Mouse (Mus musculus): ENCODE data around the gene Ush2a. TPM values are rescaled to one million over a fixed set of nuclear protein-coding genes. Genes with fewer than 3 reads are reported as not detected.
A peak's percentile ranks its signal among the peaks of the same experiment; 100 is the strongest.

Gene Ush2a
- polyA plus RNA-seq, 1 experiment from 2014 or later = 0.12 TPM

DNA sequence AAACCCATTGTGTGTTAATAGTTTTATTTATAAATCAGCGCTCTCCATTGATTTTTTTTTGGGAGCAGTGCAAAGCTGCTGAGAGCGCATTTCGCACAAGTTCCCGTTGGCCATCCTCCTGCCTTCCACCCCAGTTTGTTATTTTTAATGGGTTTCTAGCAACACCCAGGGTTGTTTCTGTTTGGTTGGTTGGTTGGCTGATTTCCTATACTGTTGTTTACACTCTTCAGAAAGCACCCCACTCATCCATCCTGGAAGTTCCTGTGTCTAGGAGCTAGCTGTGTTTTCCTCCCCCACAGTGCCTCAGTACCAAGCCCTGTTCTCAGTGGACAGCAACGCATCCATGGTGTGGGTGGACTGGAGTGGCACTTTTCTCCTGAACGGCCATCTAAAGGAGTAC lies 689.3 kb downstream of the Ush2a start:
- no peaks in the 10 kb centered on the region for H3K9me3 ChIP-seq (ENCODE audit: control insufficient read depth, low read length)
- H3K36me3 ChIP-seq (ENCODE audit: control insufficient read depth, insufficient read depth, low read length) = no peaks in the 10 kb centered on the region
- no peaks in the 10 kb centered on the region for H3K4me1 ChIP-seq (replicated peaks; ENCODE audit: control insufficient read depth, insufficient read depth, low read length)
- H3K4me2 ChIP-seq (ENCODE audit: low read depth, low read length, severe bottlenecking) = no peak overlapping the region
- H3K4me3 ChIP-seq (ENCODE audit: low read depth, low read length) = no peak overlapping the region
- ATAC-seq (replicated peaks; ENCODE audit: low FRiP score) (no peak), DNase-seq (ENCODE audit: low spot score) (no peak)
- WGBS = 90% methylated on average over 6 of the region's 6 CpGs
- no peaks in the 10 kb centered on the region for H3K27me3 ChIP-seq (ENCODE audit: control insufficient read depth, insufficient read depth, low read length)
- H3K27ac ChIP-seq (ENCODE audit: low read depth, low read length) = no peak overlapping the region
- H3K9ac ChIP-seq (ENCODE audit: low read length) = no peak overlapping the region

GRCm38 (mm10) chr1:188952501-188952900 lies 690.7 kb downstream of the Ush2a start:
- Histone ChIP-seq H3K36me3 (ENCODE audit: control insufficient read depth, insufficient read depth, low read length) (no peaks in the 10 kb centered on the region), H3K4me2 (ENCODE audit: low read depth, low read length, severe bottlenecking) (no peak overlapping the region), H3K4me3 (ENCODE audit: low read depth, low read length) (no peak overlapping the region), H3K4me1 (replicated peaks; ENCODE audit: control insufficient read depth, insufficient read depth, low read length) (no peaks in the 10 kb centered on the region), H3K9ac (ENCODE audit: low read length) (no peak overlapping the region), H3K9me3 (ENCODE audit: control insufficient read depth, low read length) (no peaks in the 10 kb centered on the region), H3K27me3 (ENCODE audit: control insufficient read depth, insufficient read depth, low read length) (no peaks in the 10 kb centered on the region), H3K27ac (ENCODE audit: low read depth, low read length) (no peak overlapping the region)
- ATAC-seq (replicated peaks; ENCODE audit: low FRiP score) (no peak), DNase-seq (ENCODE audit: low spot score) (peak; percentile 23)
- WGBS = 95% methylated on average over 4 of the region's 4 CpGs

DNA sequence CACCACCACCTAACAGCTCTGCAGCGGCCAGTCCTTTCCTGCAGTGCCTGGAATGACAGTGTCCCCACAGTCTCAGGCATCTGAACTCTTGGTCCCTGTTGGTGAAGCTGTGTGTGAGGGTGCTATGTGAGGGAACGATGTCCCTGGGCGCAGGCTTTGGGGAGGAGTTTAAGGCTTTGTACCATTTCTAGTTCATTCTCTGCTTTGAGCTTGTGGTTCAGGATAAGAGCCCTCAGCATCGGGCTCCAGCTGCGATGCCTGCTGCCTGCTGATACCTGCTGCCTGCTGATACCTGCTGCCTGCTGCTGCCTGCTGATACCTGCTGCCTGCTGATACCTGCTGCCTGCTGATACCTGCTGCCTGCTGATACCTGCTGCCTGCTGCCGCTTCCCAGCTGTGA lies 711.3 kb downstream of the Ush2a start:
- Histone ChIP-seq H3K4me1 (replicated peaks; ENCODE audit: control insufficient read depth, insufficient read depth, low read length) (no peaks in the 10 kb centered on the region), H3K9me3 (ENCODE audit: control insufficient read depth, low read length) (no peaks in the 10 kb centered on the region), H3K4me2 (ENCODE audit: low read depth, low read length, severe bottlenecking) (no peak overlapping the region), H3K4me3 (ENCODE audit: low read depth, low read length) (no peak overlapping the region), H3K27ac (ENCODE audit: low read depth, low read length) (no peak overlapping the region), H3K36me3 (ENCODE audit: control insufficient read depth, insufficient read depth, low read length) (peaks cover 6% of the 10 kb centered on the region; the same call in 1 of the 2 replicates), H3K9ac (ENCODE audit: low read length) (no peak overlapping the region), H3K27me3 (ENCODE audit: control insufficient read depth, insufficient read depth, low read length) (no peaks in the 10 kb centered on the region)
- WGBS = 91% methylated on average over 6 of the region's 6 CpGs
- ATAC-seq (replicated peaks; ENCODE audit: low FRiP score) (no peak), DNase-seq (ENCODE audit: low spot score) (peak; percentile 47)

DNA sequence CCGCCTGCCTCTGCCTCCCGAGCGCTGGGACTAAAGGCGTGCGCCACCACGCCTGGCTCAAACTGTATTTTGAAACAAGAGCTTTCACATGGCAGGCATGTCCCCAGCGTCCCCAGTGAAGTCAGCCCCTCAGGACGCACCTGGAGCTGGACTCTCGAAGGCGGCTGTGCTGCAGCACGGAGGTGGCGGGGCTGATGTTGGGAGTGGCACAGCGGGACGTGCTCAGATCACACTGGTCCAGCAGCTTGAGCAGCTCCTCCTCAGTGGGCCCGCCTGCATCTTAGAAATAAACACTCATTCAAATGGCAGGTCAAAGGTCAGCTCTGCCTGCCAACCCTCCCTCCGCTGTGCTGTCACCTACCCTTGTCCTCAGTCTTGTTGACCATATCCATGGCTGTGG lies 712.1 kb downstream of the Ush2a start:
- 0 out of 2 replicates have a peak, but pooled peaks have one; percentile 36 for ATAC-seq (replicated peaks; ENCODE audit: low FRiP score)
- H3K4me2 ChIP-seq (ENCODE audit: low read depth, low read length, severe bottlenecking) = no peak overlapping the region
- no peaks in the 10 kb centered on the region for H3K9me3 ChIP-seq (ENCODE audit: control insufficient read depth, low read length)
- WGBS = 93% methylated on average over 16 of the region's 16 CpGs
- no peak overlapping the region for H3K4me3 ChIP-seq (ENCODE audit: low read depth, low read length)
- no peak overlapping the region for H3K27ac ChIP-seq (ENCODE audit: low read depth, low read length)
- no peaks in the 10 kb centered on the region for H3K4me1 ChIP-seq (replicated peaks; ENCODE audit: control insufficient read depth, insufficient read depth, low read length)
- H3K36me3 ChIP-seq (ENCODE audit: control insufficient read depth, insufficient read depth, low read length) = peaks cover 6% of the 10 kb centered on the region; the same call in 1 of the 2 replicates
- H3K9ac ChIP-seq (ENCODE audit: low read length) = no peak overlapping the region
- DNase-seq (ENCODE audit: low spot score) = peak; percentile 51
- no peaks in the 10 kb centered on the region for H3K27me3 ChIP-seq (ENCODE audit: control insufficient read depth, insufficient read depth, low read length)

DNA sequence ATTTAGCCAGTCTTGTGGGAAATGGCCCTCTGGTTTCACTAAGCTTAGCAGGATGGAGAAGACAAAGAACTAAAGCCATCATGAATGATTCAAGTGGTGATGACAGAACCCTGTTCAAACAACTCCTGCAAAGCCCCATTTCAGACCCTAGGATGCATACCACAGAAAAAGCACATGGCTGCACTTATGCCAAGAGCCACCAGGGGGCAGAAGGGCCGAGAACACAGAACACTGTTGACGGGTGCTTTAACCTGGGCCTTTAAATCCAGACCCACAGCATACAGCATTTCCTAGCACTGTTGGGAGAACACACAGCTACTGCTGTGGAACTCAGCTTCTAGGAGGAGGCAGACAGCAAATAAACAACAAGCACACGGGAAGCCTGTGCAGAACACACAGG lies 718.2 kb downstream of the Ush2a start:
- H3K27me3 ChIP-seq (ENCODE audit: control insufficient read depth, insufficient read depth, low read length) = no peaks in the 10 kb centered on the region
- H3K4me1 ChIP-seq (replicated peaks; ENCODE audit: control insufficient read depth, insufficient read depth, low read length) = no peaks in the 10 kb centered on the region
- H3K4me2 ChIP-seq (ENCODE audit: low read depth, low read length, severe bottlenecking) = no peak overlapping the region
- ATAC-seq (replicated peaks; ENCODE audit: low FRiP score) (peak; percentile 73; the same call in 1 of the 2 replicates), DNase-seq (ENCODE audit: low spot score) (peak; percentile 81)
- WGBS = 34% methylated on average over 3 of the region's 3 CpGs
- H3K36me3 ChIP-seq (ENCODE audit: control insufficient read depth, insufficient read depth, low read length) = peaks cover 2% of the 10 kb centered on the region; the same call in 1 of the 2 replicates
- H3K9ac ChIP-seq (ENCODE audit: low read length) = no peak overlapping the region
- H3K27ac ChIP-seq (ENCODE audit: low read depth, low read length) = no peak overlapping the region
- no peak overlapping the region for H3K4me3 ChIP-seq (ENCODE audit: low read depth, low read length)
- no peaks in the 10 kb centered on the region for H3K9me3 ChIP-seq (ENCODE audit: control insufficient read depth, low read length)

- ATAC-seq (replicated peaks; ENCODE audit: low FRiP score) = no peak
- H3K4me2 ChIP-seq (ENCODE audit: low read depth, low read length, severe bottlenecking) = no peak overlapping the region
- no peak overlapping the region for H3K27ac ChIP-seq (ENCODE audit: low read depth, low read length)
- no peak overlapping the region for H3K9ac ChIP-seq (ENCODE audit: low read length)
- H3K4me1 ChIP-seq (replicated peaks; ENCODE audit: control insufficient read depth, insufficient read depth, low read length) = no peaks in the 10 kb centered on the region
- H3K27me3 ChIP-seq (ENCODE audit: control insufficient read depth, insufficient read depth, low read length) = no peaks in the 10 kb centered on the region
- WGBS = 49% methylated on average over 4 of the region's 4 CpGs
- H3K4me3 ChIP-seq (ENCODE audit: low read depth, low read length) = no peak overlapping the region
- H3K9me3 ChIP-seq (ENCODE audit: control insufficient read depth, low read length) = no peaks in the 10 kb centered on the region
- peaks cover 2% of the 10 kb centered on the region for H3K36me3 ChIP-seq (ENCODE audit: control insufficient read depth, insufficient read depth, low read length)
- no peak for DNase-seq (ENCODE audit: low spot score)
Measured at GRCm38 (mm10) chr1:188993218-188993617, 731.4 kb downstream of the Ush2a start.

GRCm38 (mm10) chr1:188997921-188998320 lies 736.1 kb downstream of the Ush2a start:
- Histone ChIP-seq H3K36me3 (ENCODE audit: control insufficient read depth, insufficient read depth, low read length) (peaks cover 2% of the 10 kb centered on the region), H3K4me2 (ENCODE audit: low read depth, low read length, severe bottlenecking) (no peak overlapping the region), H3K9me3 (ENCODE audit: control insufficient read depth, low read length) (no peaks in the 10 kb centered on the region), H3K4me3 (ENCODE audit: low read depth, low read length) (no peak overlapping the region), H3K9ac (ENCODE audit: low read length) (no peak overlapping the region), H3K4me1 (replicated peaks; ENCODE audit: control insufficient read depth, insufficient read depth, low read length) (no peaks in the 10 kb centered on the region), H3K27me3 (ENCODE audit: control insufficient read depth, insufficient read depth, low read length) (no peaks in the 10 kb centered on the region), H3K27ac (ENCODE audit: low read depth, low read length) (no peak overlapping the region)
- 96% methylated on average over 3 of the region's 3 CpGs for WGBS
- DNase-seq (ENCODE audit: low spot score) (no peak), ATAC-seq (replicated peaks; ENCODE audit: low FRiP score) (no peak)

DNA sequence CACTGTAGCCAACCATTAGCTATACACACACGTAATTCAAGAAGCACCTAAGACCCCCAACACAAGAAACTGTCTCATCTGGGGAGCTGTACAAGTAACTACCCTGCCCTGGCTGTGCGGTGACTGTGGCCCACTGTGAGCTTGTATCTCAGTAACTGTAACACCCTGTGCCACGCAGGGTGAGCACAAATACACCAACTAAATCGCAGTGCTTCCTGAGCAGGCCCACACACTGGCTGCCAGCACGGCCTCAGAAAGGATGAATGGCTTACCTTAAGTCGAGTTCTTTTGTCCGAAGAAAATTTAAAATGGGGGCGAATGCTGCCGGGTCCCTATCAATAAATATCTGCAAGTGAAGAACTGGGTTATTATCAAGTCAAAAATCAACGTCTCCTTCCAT lies 738.2 kb downstream of the Ush2a start:
- Histone ChIP-seq H3K27me3 (ENCODE audit: control insufficient read depth, insufficient read depth, low read length) (no peaks in the 10 kb centered on the region), H3K4me2 (ENCODE audit: low read depth, low read length, severe bottlenecking) (no peak overlapping the region), H3K9me3 (ENCODE audit: control insufficient read depth, low read length) (no peaks in the 10 kb centered on the region), H3K36me3 (ENCODE audit: control insufficient read depth, insufficient read depth, low read length) (peaks cover 2% of the 10 kb centered on the region), H3K27ac (ENCODE audit: low read depth, low read length) (no peak overlapping the region), H3K9ac (ENCODE audit: low read length) (no peak overlapping the region), H3K4me1 (replicated peaks; ENCODE audit: control insufficient read depth, insufficient read depth, low read length) (no peaks in the 10 kb centered on the region), H3K4me3 (ENCODE audit: low read depth, low read length) (no peak overlapping the region)
- ATAC-seq (replicated peaks; ENCODE audit: low FRiP score) (no peak), DNase-seq (ENCODE audit: low spot score) (no peak)
- WGBS = 94% methylated on average over 10 of the region's 10 CpGs

DNA sequence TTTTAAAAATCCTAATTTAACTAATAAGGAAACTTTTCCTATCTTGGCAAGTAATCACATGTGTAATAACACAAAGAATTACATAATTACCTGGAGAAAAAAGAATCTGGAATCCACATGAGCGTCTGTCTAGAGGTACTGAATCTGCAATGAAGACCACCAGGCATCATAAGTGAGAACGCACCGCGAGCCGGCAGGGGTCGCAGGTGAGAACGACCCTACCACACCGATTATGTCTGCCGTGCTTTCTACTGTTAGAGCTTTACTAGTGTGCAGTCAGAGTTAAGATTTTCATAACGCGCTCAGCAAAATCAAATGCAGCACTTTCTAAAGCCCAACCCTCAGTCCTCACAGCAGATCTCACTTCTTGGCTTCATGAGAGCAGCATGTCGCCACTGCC lies 740.0 kb downstream of the Ush2a start:
- 90% methylated on average over 12 of the region's 12 CpGs for WGBS
- H3K36me3 ChIP-seq (ENCODE audit: control insufficient read depth, insufficient read depth, low read length) = peaks cover under 1% of the 10 kb centered on the region

More for the DNA sequence above, 740.0 kb downstream of the Ush2a start:
- Histone ChIP-seq H3K27ac (ENCODE audit: low read depth, low read length) (no peak overlapping the region), H3K9ac (ENCODE audit: low read length) (no peak overlapping the region), H3K9me3 (ENCODE audit: control insufficient read depth, low read length) (no peaks in the 10 kb centered on the region), H3K27me3 (ENCODE audit: control insufficient read depth, insufficient read depth, low read length) (no peaks in the 10 kb centered on the region), H3K4me2 (ENCODE audit: low read depth, low read length, severe bottlenecking) (no peak overlapping the region), H3K4me1 (replicated peaks; ENCODE audit: control insufficient read depth, insufficient read depth, low read length) (peaks cover 5% of the 10 kb centered on the region), H3K4me3 (ENCODE audit: low read depth, low read length) (no peak overlapping the region)
- DNase-seq (ENCODE audit: low spot score) (no peak), ATAC-seq (replicated peaks; ENCODE audit: low FRiP score) (no peak)

Data from forebrain, embryonic 11.5 days (tissue).